In the genomic region with DNA sequence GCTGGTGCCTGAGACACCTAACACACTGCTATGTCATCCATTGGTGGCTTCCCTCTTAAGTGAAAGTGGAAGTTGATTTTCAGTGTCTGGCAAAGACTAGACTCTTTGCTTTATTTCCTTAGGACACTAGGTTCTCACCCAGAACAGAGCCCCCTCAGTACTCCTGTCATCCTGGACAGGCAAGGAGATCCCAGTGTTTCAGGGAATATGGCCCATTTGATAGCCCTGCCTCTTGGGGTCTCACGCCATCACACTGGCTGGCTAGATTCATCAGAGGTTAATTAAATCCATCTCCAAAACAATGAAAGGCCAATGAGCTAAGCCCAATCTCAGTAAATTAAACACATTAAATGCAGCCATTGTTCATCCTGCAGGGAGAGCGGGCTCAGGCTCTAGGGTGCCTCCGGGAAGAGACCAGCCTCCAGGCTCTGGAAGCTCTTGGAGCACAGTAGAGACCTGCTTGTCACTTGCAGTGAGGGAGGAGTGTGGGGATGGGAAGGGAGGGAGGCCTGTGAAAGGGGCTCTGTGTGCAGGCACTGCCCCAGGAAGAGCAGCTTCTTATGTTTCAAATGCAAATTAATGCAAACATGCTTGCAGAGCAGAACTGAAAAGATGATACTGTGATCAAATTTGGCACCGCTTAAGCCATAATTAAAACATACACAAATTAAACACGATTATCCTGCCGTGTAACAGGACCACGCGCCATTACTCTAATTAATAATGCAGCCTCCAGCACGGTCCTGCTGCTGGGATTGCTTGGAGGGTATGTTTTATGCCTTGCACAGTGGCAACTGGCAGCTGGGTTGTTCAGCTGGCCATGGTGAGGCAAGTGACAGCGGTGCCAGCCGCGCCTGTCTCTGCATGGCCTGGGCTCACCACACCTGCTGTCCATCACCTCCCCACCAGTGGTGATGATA, we compare ENCODE assay signal across 12 mouse cellular contexts. TPM values are rescaled to one million over a fixed set of nuclear protein-coding genes. Genes with fewer than 3 reads are reported as not detected.
A peak's percentile ranks its signal among the peaks of the same experiment; 100 is the strongest.
DNase-seq lines count a peak whose midpoint lies in the region; ATAC-seq lines count a peak whose summit lies in the region.
"Had no signal": no experiment of that assay in that cellular context is flagged by ENCODE, and none has a peak within 500 bp of the region (broad histone marks: within the 10 kb centered on the region; RNA-seq: fewer than 3 reads in every experiment).

No protein-coding gene starts in this region.

- H3K27ac ChIP-seq in hindbrain, embryonic 12.5 days, result peak overlapping the region; percentile 61
- no peak overlapping the region for H3K27ac ChIP-seq in midbrain, embryonic 11.5 days (ENCODE audit: low read depth, low read length)
- no peak overlapping the region for H3K27ac ChIP-seq in liver, embryonic 11.5 days (ENCODE audit: low read depth, low read length)
- H3K27ac ChIP-seq: limb, embryonic 12.5 days; stomach, postnatal 0 days had no signal

- H3K9ac ChIP-seq in hindbrain, embryonic 12.5 days, result no peak overlapping the region
- no peak overlapping the region for H3K9ac ChIP-seq in midbrain, embryonic 11.5 days (ENCODE audit: low read length)
- H3K9ac ChIP-seq in liver, embryonic 11.5 days (ENCODE audit: low read depth, low read length), result no peak overlapping the region
- H3K9ac ChIP-seq: limb, embryonic 12.5 days had no signal

- H3K9me3 ChIP-seq in hindbrain, embryonic 12.5 days (replicated peaks), result no peaks in the 10 kb centered on the region
- no peaks in the 10 kb centered on the region for H3K9me3 ChIP-seq in midbrain, embryonic 11.5 days (ENCODE audit: control insufficient read depth, low read length)
- no peaks in the 10 kb centered on the region for H3K9me3 ChIP-seq in liver, embryonic 11.5 days (ENCODE audit: control insufficient read depth, low read length)
- H3K9me3 ChIP-seq: limb, embryonic 12.5 days had no signal

- H3K4me3 ChIP-seq in hindbrain, embryonic 12.5 days, result no peak overlapping the region
- no peak overlapping the region for H3K4me3 ChIP-seq in midbrain, embryonic 11.5 days (ENCODE audit: low read depth, low read length)
- H3K4me3 ChIP-seq in liver, embryonic 11.5 days (ENCODE audit: low read depth, low read length), result no peak overlapping the region
- H3K4me3 ChIP-seq: limb, embryonic 12.5 days had no signal

- no peaks in the 10 kb centered on the region for H3K36me3 ChIP-seq in hindbrain, embryonic 12.5 days
- no peaks in the 10 kb centered on the region for H3K36me3 ChIP-seq in midbrain, embryonic 11.5 days (ENCODE audit: control insufficient read depth, insufficient read depth, low read length)
- no peaks in the 10 kb centered on the region for H3K36me3 ChIP-seq in liver, embryonic 11.5 days (ENCODE audit: control insufficient read depth, insufficient read depth, low read length)

- DNase-seq in MN1 (ENCODE audit: low spot score) (peak; percentile 51), ZHBTc4 (ENCODE audit: low read depth, low spot score) (peak; percentile 11)
- DNase-seq in midbrain, embryonic 11.5 days (ENCODE audit: low spot score, missing footprints), result no peak
- DNase-seq in gastrocnemius, adult 18-20 months (ENCODE audit: low spot score), result no peak
- no peak for DNase-seq in liver, embryonic 11.5 days (ENCODE audit: low spot score)
- DNase-seq in adrenal gland, postnatal 36 days, result no peak
- DNase-seq in embryo, embryonic 10 days (ENCODE audit: low spot score), result no peak

- 34% methylated on average over 12 of the region's 12 CpGs for WGBS in hindbrain, embryonic 12.5 days
- 54% methylated on average over 12 of the region's 12 CpGs for WGBS in midbrain, embryonic 11.5 days
- WGBS in liver, embryonic 11.5 days, result 88% methylated on average over 12 of the region's 12 CpGs

- peak overlapping the region; percentile 8; the same call in 1 of the 2 replicates for H3K4me2 ChIP-seq in hindbrain, embryonic 12.5 days (replicated peaks)
- H3K4me2 ChIP-seq in midbrain, embryonic 11.5 days, result no peak overlapping the region
- no peak overlapping the region for H3K4me2 ChIP-seq in liver, embryonic 11.5 days
- H3K4me2 ChIP-seq: limb, embryonic 12.5 days had no signal

- H3K27me3 ChIP-seq in hindbrain, embryonic 12.5 days, result peaks cover 90% of the 10 kb centered on the region
- peaks cover 77% of the 10 kb centered on the region for H3K27me3 ChIP-seq in midbrain, embryonic 11.5 days (ENCODE audit: control insufficient read depth, insufficient read depth, low read length)
- no peaks in the 10 kb centered on the region for H3K27me3 ChIP-seq in liver, embryonic 11.5 days (replicated peaks; ENCODE audit: control insufficient read depth, insufficient read depth, low read length)
- H3K27me3 ChIP-seq: limb, embryonic 12.5 days; Patski had no signal

- peak; percentile 95 for ATAC-seq in hindbrain, embryonic 12.5 days (ENCODE audit: low FRiP score)
- peak; percentile 87 for ATAC-seq in midbrain, embryonic 11.5 days (ENCODE audit: low FRiP score)
- ATAC-seq in liver, embryonic 11.5 days (replicated peaks; ENCODE audit: low FRiP score), result no peak
- ATAC-seq: Patski had no signal

- H3K4me1 ChIP-seq in hindbrain, embryonic 12.5 days, result peaks cover 31% of the 10 kb centered on the region
- peaks cover 23% of the 10 kb centered on the region for H3K4me1 ChIP-seq in midbrain, embryonic 11.5 days (ENCODE audit: control insufficient read depth, insufficient read depth, low read length)
- no peaks in the 10 kb centered on the region for H3K4me1 ChIP-seq in liver, embryonic 11.5 days (replicated peaks; ENCODE audit: control insufficient read depth, insufficient read depth, low read length)

RNA-seq across cellular contexts. Expression of a gene that starts 37.6 kb away (rescaled TPM):
- 17.9 and 19.1 TPM in 2 replicates for polyA plus RNA-seq in hindbrain, embryonic 12.5 days (2016; fragmentation: Nextera tagmentation; extraction: Ambion mirVana)
- polyA plus RNA-seq in midbrain, embryonic 11.5 days (2014; fragmentation: Nextera tagmentation; extraction: Ambion mirVana), result 48.3 and 54.7 TPM in 2 replicates
- not detected for total RNA-seq in gastrocnemius, adult 18-20 months (2021)
- 0.32 and 0.56 TPM in 2 replicates for polyA plus RNA-seq in liver, embryonic 11.5 days (2014; fragmentation: Nextera tagmentation; extraction: Ambion mirVana)
- total RNA-seq in adrenal gland, postnatal 36 days (2021), result not detected
- total RNA-seq: common myeloid progenitor, adult 5-6 weeks had no signal
- polyA plus RNA-seq: limb, embryonic 12.5 days had no signal

Comparison
In these comparisons a context has a peak if more than half of its experiments do, and no peak if none do; other contexts are left out.
1. DNase-seq: peak in MN1 (single experiment) and ZHBTc4 (single experiment); none in midbrain, embryonic 11.5 days (single experiment), gastrocnemius, adult 18-20 months (single experiment), liver, embryonic 11.5 days (single experiment), adrenal gland, postnatal 36 days (0 of 2) and embryo, embryonic 10 days (single experiment).
2. RNA of a gene that starts 37.6 kb away (polyA plus RNA-seq): 48.3 to 54.7 TPM in midbrain, embryonic 11.5 days and 17.9 to 19.1 TPM in hindbrain, embryonic 12.5 days; 0.32 to 0.56 TPM in liver, embryonic 11.5 days; every median in the first group is over 10 times any median in the second.